Mouse (Mus musculus) MEL (cell line): ENCODE data around the gene Flna. TPM values are rescaled to one million over a fixed set of nuclear protein-coding genes. Genes with fewer than 3 reads are reported as not detected.

Source experiments
- polyA plus RNA-seq, 2 experiments: library from polyadenylated mRNA; stranded (reverse) in 1 of 2; unstranded in 1 of 2; fragments of >175 nt in 1 of 2; fragments of >200 nt in 1 of 2; gene quantifications; 2 replicates each; pipeline versions ENCODE4 v1.2.1 to v1.2.4; 2012; ENCODE audit warnings: low replicate concordance in 2 of 2, low read depth in 1 of 2; ENCODE audit not compliant: insufficient read length in 2 of 2, insufficient read depth in 1 of 2, missing spikeins in 1 of 2
- total RNA-seq: library from RNA; depleted of rRNA; stranded (reverse); fragments of 300-350 nt; gene quantifications from 2 replicates; pipeline ENCODE4 v1.2.3, GENCODE M21; 2012; rRNA removed

Flna gene
- total and polyA plus RNA-seq, 3 experiments, result 111 to 233 (median 147) TPM

Other genes starting within 250 kb of the Flna start
- gene Irak1, start 225.9 kb downstream of the Flna start, total RNA-seq, result 30.1 and 33.7 TPM in 2 replicates
- gene Irak1, start 225.9 kb downstream of the Flna start, polyA plus RNA-seq, result 100 to 1,000 TPM in 1 of 2 experiments, not detected in 1; 106 TPM
- gene Opn1mw, start 122.4 kb downstream of the Flna start, total RNA-seq, result not detected in 2 replicates
- not detected for gene Opn1mw, start 122.4 kb downstream of the Flna start, polyA plus RNA-seq
- 12.5 and 16.2 TPM in 2 replicates for gene Mecp2, start 114.5 kb downstream of the Flna start, total RNA-seq
- gene Mecp2, start 114.5 kb downstream of the Flna start, polyA plus RNA-seq, result 10 to 100 TPM in 1 of 2 experiments, not detected in 1; 20.7 TPM
- not detected in 2 replicates for gene Tex28, start 82.0 kb downstream of the Flna start, total RNA-seq
- not detected for gene Tex28, start 82.0 kb downstream of the Flna start, polyA plus RNA-seq
- gene Tktl1, start 72.6 kb downstream of the Flna start, total RNA-seq, result not detected in 2 replicates
- gene Tktl1, start 72.6 kb downstream of the Flna start, polyA plus RNA-seq, result under 1 TPM in 1 of 2 experiments, not detected in 1; 0.04 TPM
- gene Emd, start 4.9 kb upstream of the Flna start, total RNA-seq, result 52.2 and 55.5 TPM in 2 replicates
- 100 to 1,000 TPM; 130 to 157 TPM for gene Emd, start 4.9 kb upstream of the Flna start, polyA plus RNA-seq
- 3,229 and 3,230 TPM in 2 replicates for gene Rpl10, start 21.0 kb upstream of the Flna start, total RNA-seq
- 100 to 1,000 TPM in 1 of 2 experiments, not detected in 1; 232 TPM for gene Rpl10, start 21.0 kb upstream of the Flna start, polyA plus RNA-seq
- gene Taz, start 32.1 kb upstream of the Flna start, total RNA-seq, result 26.1 and 28.0 TPM in 2 replicates
- gene Taz, start 32.1 kb upstream of the Flna start, polyA plus RNA-seq, result 10 to 100 TPM in 1 of 2 experiments, not detected in 1; 34.1 TPM
- gene Dnase1l1, start 32.5 kb upstream of the Flna start, total RNA-seq, result 5.0 and 5.6 TPM in 2 replicates
- gene Dnase1l1, start 32.5 kb upstream of the Flna start, polyA plus RNA-seq, result 1 to 10 TPM in 1 of 2 experiments, not detected in 1; 9.5 TPM
- gene Atp6ap1, start 47.3 kb upstream of the Flna start, total RNA-seq, result 31.7 and 41.6 TPM in 2 replicates
- gene Atp6ap1, start 47.3 kb upstream of the Flna start, polyA plus RNA-seq, result 100 to 1,000 TPM in 1 of 2 experiments, 10 to 100 TPM in 1; 75.5 to 355 TPM
- 5.2 and 6.4 TPM in 2 replicates for gene Gdi1, start 55.2 kb upstream of the Flna start, total RNA-seq
- 10 to 100 TPM in 1 of 2 experiments, not detected in 1; 24.5 TPM for gene Gdi1, start 55.2 kb upstream of the Flna start, polyA plus RNA-seq
- 43.6 and 46.3 TPM in 2 replicates for gene Fam50a, start 63.2 kb upstream of the Flna start, total RNA-seq
- 100 to 1,000 TPM in 1 of 2 experiments, 10 to 100 TPM in 1; 64.8 to 107 TPM for gene Fam50a, start 63.2 kb upstream of the Flna start, polyA plus RNA-seq
- 7.3 and 8.3 TPM in 2 replicates for gene Plxna3, start 79.2 kb upstream of the Flna start, total RNA-seq
- 10 to 100 TPM in 1 of 2 experiments, not detected in 1; 13.7 TPM for gene Plxna3, start 79.2 kb upstream of the Flna start, polyA plus RNA-seq
- gene Lage3, start 103.8 kb upstream of the Flna start, total RNA-seq, result 52.7 and 61.7 TPM in 2 replicates
- 10 to 100 TPM in 1 of 2 experiments, not detected in 1; 88.1 TPM for gene Lage3, start 103.8 kb upstream of the Flna start, polyA plus RNA-seq
- gene Ubl4a, start 123.4 kb upstream of the Flna start, total RNA-seq, result 23.4 and 24.0 TPM in 2 replicates
- 10 to 100 TPM in 1 of 2 experiments, not detected in 1; 82.4 TPM for gene Ubl4a, start 123.4 kb upstream of the Flna start, polyA plus RNA-seq
- 13.7 and 19.4 TPM in 2 replicates for gene Slc10a3, start 123.5 kb upstream of the Flna start, total RNA-seq
- 10 to 100 TPM in 1 of 2 experiments, not detected in 1; 16.0 TPM for gene Slc10a3, start 123.5 kb upstream of the Flna start, polyA plus RNA-seq
- 4.8 and 6.4 TPM in 2 replicates for gene Fam3a, start 143.5 kb upstream of the Flna start, total RNA-seq
- 10 to 100 TPM in 1 of 2 experiments, not detected in 1; 14.6 TPM for gene Fam3a, start 143.5 kb upstream of the Flna start, polyA plus RNA-seq
- gene Ikbkg, start 143.5 kb upstream of the Flna start, total RNA-seq, result 26.6 and 29.1 TPM in 2 replicates
- gene Ikbkg, start 143.5 kb upstream of the Flna start, polyA plus RNA-seq, result 10 to 100 TPM in 1 of 2 experiments, not detected in 1; 21.7 TPM
- gene G6pdx, start 179.4 kb upstream of the Flna start, total RNA-seq, result 27.9 and 37.0 TPM in 2 replicates
- gene G6pdx, start 179.4 kb upstream of the Flna start, polyA plus RNA-seq, result 10 to 100 TPM in 1 of 2 experiments, not detected in 1; 54.1 TPM
- not detected in 2 replicates for gene Gm6880, start 231.6 kb upstream of the Flna start, total RNA-seq
- gene Gm6880, start 231.6 kb upstream of the Flna start, polyA plus RNA-seq, result not detected